Mouse (Mus musculus): Measurements from ENCODE around the gene Nop16. TPM values are rescaled to one million over a fixed set of nuclear protein-coding genes. Genes with fewer than 3 reads are reported as not detected.
"Not testable (repeated sequence)": the region's sequence is repeated elsewhere in the genome, so short reads cannot be mapped to it uniquely, and the experiment has no call there.

Nop16 gene
- polyA plus RNA-seq (2012; ENCODE audit: insufficient read depth, insufficient read length, missing spikeins): 16.0 and 18.0 TPM in 2 replicates

DNA sequence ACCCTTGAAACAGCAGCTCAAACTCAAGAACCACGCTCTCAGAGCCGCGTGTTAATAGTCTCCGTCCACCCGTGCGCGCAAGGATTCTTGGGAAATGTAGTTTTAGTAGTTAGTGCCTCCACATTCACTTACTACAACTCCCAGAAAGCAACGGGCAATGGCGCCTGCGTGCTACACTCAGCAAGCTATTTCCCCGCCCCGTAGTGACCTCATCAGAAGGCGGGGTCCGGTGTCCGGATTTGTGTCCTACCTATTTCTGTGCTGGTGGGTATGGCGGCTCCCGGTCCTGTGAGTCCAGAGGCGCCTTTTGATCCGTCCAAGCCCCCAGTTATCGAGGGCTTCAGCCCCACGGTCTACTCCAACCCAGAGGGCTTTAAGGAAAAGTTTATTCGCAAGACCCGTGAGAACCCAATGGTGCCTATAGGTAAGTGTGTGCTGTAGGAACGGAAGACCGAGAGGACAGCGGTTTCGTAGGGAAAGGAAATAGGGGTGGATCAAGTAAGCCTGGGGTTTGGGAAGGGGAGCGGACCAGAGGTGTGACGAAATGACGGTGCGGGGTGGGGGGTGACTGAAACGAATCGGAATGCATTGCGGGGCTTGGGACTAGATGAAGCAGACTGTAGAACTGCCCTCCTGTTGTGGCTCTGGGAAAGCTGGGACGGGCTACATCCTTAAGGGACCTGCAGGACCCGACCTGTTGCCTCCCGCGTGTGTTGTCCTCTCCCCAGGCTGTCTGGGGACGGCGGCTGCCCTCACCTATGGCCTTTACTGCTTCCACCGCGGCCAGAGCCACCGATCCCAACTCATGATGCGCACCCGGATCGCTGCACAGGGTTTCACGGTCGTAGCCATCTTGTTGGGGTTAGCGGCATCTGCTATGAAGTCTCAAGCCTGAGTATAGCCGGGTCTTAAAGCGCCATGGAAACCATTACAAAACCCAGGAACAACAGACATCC, at the start of gene Nop16, which contains the start of gene Higd2a:
TSS of gene Nop16 (minus strand) at position 95 of the 956 bp plus-strand sequence.
TSS of gene Higd2a (plus strand) at position 212 of the 956 bp plus-strand sequence.
- Histone ChIP-seq H3K4me3 (ENCODE audit: insufficient read depth, low read depth, low read length) (peak within 1 kb of the TSS; percentile 77), H3K27ac (replicated peaks; ENCODE audit: low read depth, low read length) (peak within 1 kb of the TSS; percentile 86), H3K4me1 (ENCODE audit: control insufficient read depth, insufficient read depth, insufficient read length, low read length) (peaks cover 7% of the 10 kb centered on the region; the same call in 1 of the 2 replicates)

DNA sequence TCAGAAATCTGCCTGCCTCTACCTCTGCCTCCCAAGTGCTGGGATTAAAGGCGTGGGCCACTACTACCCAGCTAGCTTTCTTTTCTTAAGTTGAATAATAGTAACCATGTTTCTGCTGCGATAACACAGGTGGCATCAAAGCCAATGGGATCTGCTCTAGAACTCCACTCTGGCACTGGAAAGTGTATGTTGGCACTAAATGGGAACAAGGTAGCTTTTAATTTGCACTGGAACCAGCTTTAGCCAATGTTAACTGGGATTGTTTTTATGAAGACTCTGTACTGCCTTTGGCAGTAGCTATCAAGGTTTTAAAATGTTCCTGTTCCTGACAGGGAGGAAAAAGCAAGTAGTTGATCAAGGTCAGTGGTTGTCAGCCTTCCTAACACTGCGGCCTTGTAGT, 45.1 kb upstream of the Nop16 start:
- Histone ChIP-seq H3K27ac (replicated peaks; ENCODE audit: low read depth, low read length) (no peak overlapping the region), H3K4me3 (ENCODE audit: insufficient read depth, low read depth, low read length) (no peak overlapping the region), H3K4me1 (ENCODE audit: control insufficient read depth, insufficient read depth, insufficient read length, low read length) (0 out of 2 replicates have a peak, but pooled peaks cover under 1% of the 10 kb centered on the region)

DNA sequence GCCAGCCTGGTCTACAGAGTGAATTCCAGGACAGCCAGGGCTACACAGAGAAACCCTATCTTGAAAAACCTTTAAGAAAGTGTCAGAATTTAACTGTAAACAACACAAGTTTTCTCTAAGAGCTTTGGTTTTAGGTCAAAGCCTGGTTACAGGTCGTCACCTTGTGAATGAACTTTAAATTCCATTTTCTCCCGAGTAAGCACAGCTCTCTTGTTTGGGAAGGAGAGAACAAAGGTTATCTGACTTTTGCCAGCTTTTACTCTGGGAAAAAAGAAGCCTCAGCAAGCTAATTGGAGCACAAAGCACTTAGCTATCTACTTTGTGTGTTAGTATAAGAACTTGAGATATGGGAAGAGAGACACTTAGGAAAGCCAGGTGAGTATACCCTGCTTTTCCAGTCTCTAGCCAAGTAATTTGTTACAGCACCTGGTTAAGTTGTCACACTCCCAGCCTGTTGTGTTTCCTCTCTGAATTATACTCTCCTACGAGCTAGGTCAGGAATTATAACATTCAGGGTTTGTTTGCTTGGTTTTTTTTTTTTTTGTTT, 42.9 kb upstream of the Nop16 start:
- 0 out of 2 replicates have a peak, but pooled peaks cover 2% of the 10 kb centered on the region for H3K4me1 ChIP-seq (ENCODE audit: control insufficient read depth, insufficient read depth, insufficient read length, low read length)
- no peak overlapping the region for H3K4me3 ChIP-seq (ENCODE audit: insufficient read depth, low read depth, low read length)
- no peak overlapping the region; the same call in 1 of the 2 replicates for H3K27ac ChIP-seq (replicated peaks; ENCODE audit: low read depth, low read length)

DNA sequence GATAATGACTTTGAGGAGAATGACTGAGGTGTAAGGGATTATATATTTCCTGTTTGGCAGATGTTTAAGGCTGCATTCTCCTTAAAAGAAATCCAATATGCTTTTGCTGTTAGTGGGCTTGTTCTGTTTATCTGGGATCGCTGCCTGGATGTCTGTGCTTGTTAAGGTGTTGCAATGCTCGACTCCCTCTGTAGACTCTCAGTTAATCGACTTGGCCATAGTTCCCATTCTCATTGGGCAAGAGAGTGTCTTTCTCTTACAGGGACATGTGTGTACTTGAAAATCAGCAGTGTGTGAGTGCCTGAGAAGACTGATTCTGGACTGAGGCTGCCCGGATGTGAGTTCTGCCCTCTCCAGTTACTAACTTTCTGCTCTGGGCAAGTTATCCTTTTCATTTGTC, 39.2 kb upstream of the Nop16 start:
- peak overlapping the region; percentile 14; the same call in 1 of the 2 replicates for H3K27ac ChIP-seq (replicated peaks; ENCODE audit: low read depth, low read length)
- no peak overlapping the region for H3K4me3 ChIP-seq (ENCODE audit: insufficient read depth, low read depth, low read length)
- 0 out of 2 replicates have a peak, but pooled peaks cover 2% of the 10 kb centered on the region for H3K4me1 ChIP-seq (ENCODE audit: control insufficient read depth, insufficient read depth, insufficient read length, low read length)

DNA sequence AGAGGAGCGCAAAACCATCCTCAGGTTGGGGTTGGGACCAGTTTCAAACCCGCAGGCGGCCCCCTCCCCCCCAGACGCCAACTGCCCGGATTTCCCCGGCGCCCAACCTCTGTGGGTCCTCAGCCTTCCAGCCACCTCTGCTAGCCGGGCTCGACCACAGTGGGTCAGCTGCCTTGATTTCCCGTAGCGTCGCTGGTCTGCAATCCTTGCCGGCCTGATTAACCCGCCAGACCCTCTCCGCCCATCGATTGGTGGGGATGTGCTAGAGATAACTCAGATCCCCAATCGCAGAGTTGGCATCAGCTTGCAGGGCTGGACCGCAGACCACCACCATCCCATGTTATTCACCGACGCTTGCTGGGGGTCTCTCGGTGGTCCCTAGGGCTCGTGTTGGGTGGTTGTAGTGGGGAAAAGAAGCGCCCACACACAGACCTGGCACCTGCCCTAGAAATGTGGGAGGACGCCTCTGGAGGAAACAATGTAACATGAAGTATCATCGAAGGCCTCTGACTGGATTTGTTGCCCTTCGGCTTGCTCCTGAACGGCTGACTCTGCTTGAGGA, 32.2 kb upstream of the Nop16 start:
- Histone ChIP-seq H3K27ac (replicated peaks; ENCODE audit: low read depth, low read length) (peak overlapping the region; percentile 90), H3K4me1 (ENCODE audit: control insufficient read depth, insufficient read depth, insufficient read length, low read length) (peaks cover 9% of the 10 kb centered on the region), H3K4me3 (ENCODE audit: insufficient read depth, low read depth, low read length) (peak overlapping the region; percentile 90)

DNA sequence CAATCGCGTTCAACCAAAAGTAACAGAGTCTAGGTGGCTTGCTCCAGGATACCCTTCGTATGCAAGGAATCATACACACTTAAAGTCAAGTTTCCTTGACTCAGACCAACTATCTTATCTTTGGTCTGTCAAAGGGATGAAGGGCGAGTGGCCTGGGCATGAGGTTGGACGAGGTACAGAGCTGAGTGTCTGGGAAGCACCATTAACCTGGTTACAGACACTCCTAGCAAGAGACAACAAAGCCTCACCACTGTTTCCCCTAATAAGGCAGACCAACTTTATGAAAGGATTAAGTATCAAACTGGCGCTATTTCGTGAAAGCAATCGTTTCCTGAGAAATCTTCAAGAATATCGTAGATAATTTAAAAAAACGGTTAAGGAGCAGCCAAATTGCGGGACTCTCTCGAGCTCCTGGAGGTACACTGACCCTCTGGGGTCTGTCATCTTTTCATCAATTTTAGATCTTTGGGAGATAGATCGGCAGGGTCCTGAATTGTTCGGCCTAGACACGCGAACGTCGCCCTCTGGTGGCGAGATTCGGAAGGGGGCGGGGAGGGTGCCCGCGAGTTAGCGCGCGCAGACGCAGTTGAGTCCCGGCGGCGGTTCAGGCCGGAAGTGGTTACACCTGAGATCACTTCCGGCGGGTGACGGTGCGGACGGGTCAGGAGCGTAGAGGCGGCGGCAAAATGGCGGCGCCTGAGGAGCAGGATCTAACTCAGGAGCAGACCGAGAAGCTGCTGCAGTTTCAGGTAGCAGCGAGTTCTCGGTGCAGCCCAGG, 31.5 kb upstream of the Nop16 start, which contains the start of gene Faf2:
TSS of gene Faf2 (plus strand) at position 630 of the 778 bp plus-strand sequence.
- Histone ChIP-seq H3K4me1 (ENCODE audit: control insufficient read depth, insufficient read depth, insufficient read length, low read length) (peaks cover 9% of the 10 kb centered on the region), H3K27ac (replicated peaks; ENCODE audit: low read depth, low read length) (peak within 1 kb of the TSS; percentile 90), H3K4me3 (ENCODE audit: insufficient read depth, low read depth, low read length) (peak within 1 kb of the TSS; percentile 90)

DNA sequence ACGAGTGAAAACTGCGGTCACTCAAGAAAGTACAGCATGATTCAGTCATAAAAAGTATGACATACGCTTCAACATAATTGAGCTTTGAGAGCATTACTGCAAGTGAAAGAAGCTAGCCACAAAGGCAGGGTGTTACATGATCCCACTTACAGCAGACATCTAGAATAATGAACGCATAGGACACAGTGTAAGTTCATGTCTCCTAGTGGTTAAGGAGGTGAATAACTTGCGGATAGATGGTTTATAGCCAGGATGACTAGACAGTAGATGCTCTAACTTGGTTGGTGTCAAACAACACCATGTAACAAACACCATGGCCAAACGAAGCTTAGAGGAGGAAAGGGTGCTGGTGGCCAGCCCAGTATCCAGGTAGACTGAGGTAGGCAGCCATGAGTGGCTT, 27.1 kb upstream of the Nop16 start:
- Histone ChIP-seq H3K4me3 (ENCODE audit: insufficient read depth, low read depth, low read length) (no peak overlapping the region), H3K4me1 (ENCODE audit: control insufficient read depth, insufficient read depth, insufficient read length, low read length) (no peaks in the 10 kb centered on the region), H3K27ac (replicated peaks; ENCODE audit: low read depth, low read length) (no peak overlapping the region)

DNA sequence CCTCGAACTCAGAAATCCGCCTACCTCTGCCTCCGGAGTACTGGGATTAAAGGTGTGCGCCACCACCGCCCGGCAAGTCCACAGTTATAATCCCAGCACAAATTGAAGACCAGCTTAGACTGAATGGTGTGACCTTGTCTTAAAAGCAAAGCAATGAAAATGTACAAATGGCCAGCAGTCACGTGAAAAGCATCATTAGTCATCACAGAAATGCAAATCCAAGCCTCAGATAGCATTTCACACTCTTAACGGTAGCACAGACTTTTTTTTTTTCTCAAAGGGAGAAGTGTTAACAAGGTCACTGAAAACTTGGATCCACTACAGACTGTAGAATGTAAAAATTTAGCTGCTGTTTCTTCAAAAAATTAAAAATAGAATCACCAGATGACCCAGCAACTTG, 26.4 kb upstream of the Nop16 start:
- Histone ChIP-seq H3K4me3 (ENCODE audit: insufficient read depth, low read depth, low read length) (no peak overlapping the region), H3K4me1 (ENCODE audit: control insufficient read depth, insufficient read depth, insufficient read length, low read length) (no peaks in the 10 kb centered on the region), H3K27ac (replicated peaks; ENCODE audit: low read depth, low read length) (no peak overlapping the region)

DNA sequence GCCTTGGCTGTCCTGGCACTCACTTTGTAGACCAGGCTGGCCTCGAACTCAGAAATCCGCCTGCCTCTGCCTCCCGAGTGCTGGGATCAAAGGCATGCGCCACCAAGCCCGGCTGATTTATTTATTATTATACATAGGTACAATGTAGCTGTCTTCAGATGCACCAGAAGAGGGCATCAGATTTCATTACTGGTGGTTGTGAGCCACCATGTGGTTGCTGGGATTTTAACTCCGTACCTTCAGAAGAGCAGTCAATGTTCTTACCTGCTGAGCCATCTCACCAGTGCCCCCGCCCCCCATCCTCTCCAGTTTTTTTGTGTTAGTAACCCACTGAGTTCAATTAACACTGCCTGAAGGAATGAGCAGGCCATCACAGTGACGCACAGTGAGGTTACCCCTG, 23.3 kb upstream of the Nop16 start:
- not testable (repeated sequence) for H3K27ac ChIP-seq (replicated peaks; ENCODE audit: low read depth, low read length); H3K4me3 ChIP-seq (ENCODE audit: insufficient read depth, low read depth, low read length); H3K4me1 ChIP-seq (ENCODE audit: control insufficient read depth, insufficient read depth, insufficient read length, low read length)

DNA sequence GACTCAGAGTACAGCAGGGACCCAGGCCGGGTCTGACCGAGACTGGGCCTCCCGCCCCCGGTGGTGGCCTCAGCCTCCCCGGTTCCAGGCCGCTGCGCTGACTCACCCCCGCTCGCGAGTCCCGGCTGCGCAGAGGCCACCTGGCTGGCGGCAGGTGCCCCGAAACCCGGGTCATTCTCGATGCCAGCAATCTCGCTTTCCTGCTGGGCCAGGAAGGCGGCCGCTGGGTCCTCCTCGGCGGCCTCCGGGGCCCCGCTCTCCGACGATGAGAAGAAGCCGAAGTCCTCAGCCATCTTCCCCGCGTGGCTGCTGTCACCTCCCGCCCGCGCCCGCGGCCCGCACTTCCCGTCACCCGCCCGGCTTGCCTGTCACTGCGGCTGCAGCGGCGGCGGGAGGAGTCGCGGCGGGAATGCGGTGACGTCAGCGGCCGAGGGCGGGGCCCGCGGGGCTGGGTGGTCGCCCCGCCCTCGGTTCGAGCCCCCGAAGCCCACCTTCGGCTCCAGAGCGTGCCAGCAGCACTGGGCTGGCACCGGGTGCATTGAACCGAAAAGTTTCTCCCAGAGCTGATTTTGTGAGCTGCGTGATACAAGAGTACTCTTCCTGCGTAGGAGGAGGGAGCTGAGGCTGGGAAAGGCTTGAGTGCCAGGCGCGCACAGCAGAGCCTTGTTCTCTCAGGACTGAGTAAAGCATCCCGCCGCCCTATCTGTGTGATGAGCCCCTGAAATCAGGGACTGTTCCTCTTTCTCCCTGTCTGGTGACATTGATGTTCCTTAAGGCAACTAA, 21.3 kb upstream of the Nop16 start, which contains the start of gene Cltb:
TSS of gene Cltb (minus strand) at position 373 of the 783 bp plus-strand sequence.
- H3K27ac ChIP-seq (replicated peaks; ENCODE audit: low read depth, low read length): peak within 1 kb of the TSS; percentile 87
- H3K4me1 ChIP-seq (ENCODE audit: control insufficient read depth, insufficient read depth, insufficient read length, low read length): peaks cover 3% of the 10 kb centered on the region; the same call in 1 of the 2 replicates
- H3K4me3 ChIP-seq (ENCODE audit: insufficient read depth, low read depth, low read length): peak within 1 kb of the TSS; percentile 80

DNA sequence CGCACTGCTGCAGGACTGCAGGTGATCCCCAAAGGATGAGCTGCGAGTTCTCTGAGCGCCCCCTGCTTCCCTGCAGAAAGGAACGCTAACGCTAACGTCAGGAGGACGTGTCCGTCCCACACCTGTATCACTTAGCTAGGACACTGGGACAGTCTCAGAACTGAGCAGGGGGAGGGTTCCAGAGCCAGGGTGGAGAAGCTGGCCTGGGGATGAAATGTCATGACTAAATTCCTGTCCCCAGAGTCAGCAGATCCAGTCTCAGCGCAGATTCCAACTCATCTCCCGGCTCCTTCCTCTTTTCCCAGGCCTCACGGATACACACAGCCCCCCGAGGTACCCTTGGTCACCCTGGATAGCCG, 20.7 kb upstream of the Nop16 start:
- Histone ChIP-seq H3K27ac (replicated peaks; ENCODE audit: low read depth, low read length) (peak overlapping the region; percentile 75), H3K4me3 (ENCODE audit: insufficient read depth, low read depth, low read length) (peak overlapping the region; percentile 80), H3K4me1 (ENCODE audit: control insufficient read depth, insufficient read depth, insufficient read length, low read length) (peaks cover 3% of the 10 kb centered on the region; the same call in 1 of the 2 replicates)

DNA sequence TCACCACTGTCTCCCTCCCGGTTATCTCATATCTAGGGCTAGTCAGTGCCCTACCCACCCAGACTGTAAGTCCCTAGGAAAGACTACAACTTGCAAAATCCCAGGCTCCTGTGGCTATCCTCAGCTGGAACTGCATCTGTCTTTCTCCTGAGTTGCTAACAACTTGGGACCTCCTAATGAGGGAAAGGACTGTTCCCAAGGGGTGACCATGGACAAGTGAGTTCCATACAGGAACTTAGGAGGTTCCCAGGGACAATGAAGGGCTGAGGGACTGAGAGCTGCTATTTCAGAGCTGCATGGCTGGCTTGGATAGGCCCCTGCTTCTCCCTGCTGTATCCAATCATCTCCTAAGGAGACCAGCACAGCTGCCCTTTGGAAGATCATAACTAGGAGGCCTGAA, 19.4 kb upstream of the Nop16 start:
- Histone ChIP-seq H3K4me1 (ENCODE audit: control insufficient read depth, insufficient read depth, insufficient read length, low read length) (peaks cover 3% of the 10 kb centered on the region), H3K27ac (replicated peaks; ENCODE audit: low read depth, low read length) (no peak overlapping the region), H3K4me3 (ENCODE audit: insufficient read depth, low read depth, low read length) (peak overlapping the region; percentile 8; the same call in 1 of the 2 replicates)

DNA sequence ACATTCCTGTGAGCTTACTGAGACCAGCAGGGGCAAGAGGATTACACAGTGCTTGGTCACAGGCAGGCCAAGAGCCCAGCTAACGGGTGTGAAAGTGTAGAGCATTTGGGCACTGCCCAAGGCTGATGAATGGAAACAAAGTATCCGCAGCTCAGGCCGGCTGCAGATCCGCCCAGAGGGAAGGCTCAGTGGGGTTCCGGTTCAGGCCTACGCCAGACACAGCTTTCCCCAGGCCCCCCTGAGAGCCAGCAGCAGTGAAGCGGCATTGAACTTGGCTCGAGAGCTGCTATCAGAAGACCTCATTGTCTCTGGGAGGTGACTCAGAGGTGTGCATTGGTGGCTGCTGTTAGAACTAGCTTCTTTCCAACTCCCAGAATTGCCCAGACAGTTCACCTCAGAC, 18.8 kb upstream of the Nop16 start:
- Histone ChIP-seq H3K27ac (replicated peaks; ENCODE audit: low read depth, low read length) (peak overlapping the region; percentile 8; the same call in 1 of the 2 replicates), H3K4me1 (ENCODE audit: control insufficient read depth, insufficient read depth, insufficient read length, low read length) (peaks cover 8% of the 10 kb centered on the region), H3K4me3 (ENCODE audit: insufficient read depth, low read depth, low read length) (peak overlapping the region; percentile 8; the same call in 1 of the 2 replicates)

DNA sequence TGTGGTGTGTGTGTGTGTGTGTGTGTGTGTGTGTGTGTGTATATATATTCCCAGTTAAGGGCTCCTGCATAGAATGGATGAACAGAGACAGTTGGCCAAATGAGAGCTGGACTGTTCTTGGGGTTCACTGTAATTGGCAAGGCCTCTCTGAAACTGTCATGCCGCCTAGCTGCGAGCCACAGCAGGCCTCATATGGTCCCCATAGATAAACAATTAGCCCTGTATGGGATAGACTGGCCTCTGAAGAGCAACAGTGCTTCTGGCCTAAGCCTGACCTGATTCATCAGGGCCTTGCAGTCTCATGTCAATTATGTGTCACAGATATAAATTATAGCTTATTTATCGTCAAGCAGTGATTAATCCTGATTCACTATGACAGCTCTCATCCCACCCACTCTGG, 18.1 kb upstream of the Nop16 start:
- peaks cover 10% of the 10 kb centered on the region for H3K4me1 ChIP-seq (ENCODE audit: control insufficient read depth, insufficient read depth, insufficient read length, low read length)
- no peak overlapping the region for H3K27ac ChIP-seq (replicated peaks; ENCODE audit: low read depth, low read length)
- H3K4me3 ChIP-seq (ENCODE audit: insufficient read depth, low read depth, low read length): no peak overlapping the region
